Mouse (Mus musculus) ovary, postnatal 14 days (tissue): ENCODE measurements at regions not wholly inside any gene's neighbourhood (a gene's known extent, or its start where the extent isn't known, plus 50 kb on each side); places are given as distances from the start of the nearest gene placed in this dataset.
A peak's percentile ranks its signal among the peaks of the same experiment; 100 is the strongest.

Experiments
- DNase-seq: peaks from one replicate; pipeline ENCODE4 v3.0.0; 2022; ENCODE audit warnings: low spot score

GRCm38 (mm10) chr12:14415543-14416181 is 263.8 kb upstream of the Fam84a start:
- no peak for DNase-seq

GRCm38 (mm10) chr12:14411102-14411501 is 259.2 kb upstream of the Fam84a start:
- no peak for DNase-seq

GRCm38 (mm10) chr12:14405796-14406195 is 253.9 kb upstream of the Fam84a start:
- DNase-seq = no peak

GRCm38 (mm10) chr12:14376211-14376610 is 224.4 kb upstream of the Fam84a start:
- no peak for DNase-seq

- no peak for DNase-seq
Observed at GRCm38 (mm10) chr12:14338244-14338799, 186.5 kb upstream of the Fam84a start.

GRCm38 (mm10) chr12:14337813-14338212 is 186.0 kb upstream of the Fam84a start:
- no peak for DNase-seq

- no peak for DNase-seq
Observed at GRCm38 (mm10) chr12:14318693-14319092, 166.8 kb upstream of the Fam84a start.

- no peak for DNase-seq
Observed at GRCm38 (mm10) chr12:14316392-14316791, 164.5 kb upstream of the Fam84a start.

GRCm38 (mm10) chr12:14315780-14316179 is 163.9 kb upstream of the Fam84a start:
- DNase-seq = peak; percentile 16

GRCm38 (mm10) chr12:14302366-14302930 is 150.6 kb upstream of the Fam84a start:
- DNase-seq = no peak

GRCm38 (mm10) chr12:14301676-14302365 is 150.0 kb upstream of the Fam84a start:
- DNase-seq = no peak

- DNase-seq = no peak
Observed at GRCm38 (mm10) chr12:14292083-14292482, 140.2 kb upstream of the Fam84a start.

- no peak for DNase-seq
Observed at GRCm38 (mm10) chr12:14287657-14288056, 135.8 kb upstream of the Fam84a start.

- no peak for DNase-seq
Observed at GRCm38 (mm10) chr12:14286676-14287075, 134.8 kb upstream of the Fam84a start.

- DNase-seq = peak; percentile 45
Observed at GRCm38 (mm10) chr12:14285870-14286535, 134.1 kb upstream of the Fam84a start.

GRCm38 (mm10) chr12:14283106-14283692 is 131.3 kb upstream of the Fam84a start:
- no peak for DNase-seq

GRCm38 (mm10) chr12:14275265-14275664 is 123.4 kb upstream of the Fam84a start:
- DNase-seq = no peak

GRCm38 (mm10) chr12:14274796-14275195 is 122.9 kb upstream of the Fam84a start:
- DNase-seq = no peak

- DNase-seq = no peak
Observed at GRCm38 (mm10) chr12:14271216-14271615, 119.4 kb upstream of the Fam84a start.

- no peak for DNase-seq
Observed at GRCm38 (mm10) chr12:14261102-14261501, 109.2 kb upstream of the Fam84a start.

- no peak for DNase-seq
Observed at GRCm38 (mm10) chr12:14260288-14260687, 108.4 kb upstream of the Fam84a start.

- DNase-seq = no peak
Observed at GRCm38 (mm10) chr12:14253336-14253735, 101.5 kb upstream of the Fam84a start.
